8 mouse cellular contexts compared by ENCODE assay signal in the genomic region with DNA sequence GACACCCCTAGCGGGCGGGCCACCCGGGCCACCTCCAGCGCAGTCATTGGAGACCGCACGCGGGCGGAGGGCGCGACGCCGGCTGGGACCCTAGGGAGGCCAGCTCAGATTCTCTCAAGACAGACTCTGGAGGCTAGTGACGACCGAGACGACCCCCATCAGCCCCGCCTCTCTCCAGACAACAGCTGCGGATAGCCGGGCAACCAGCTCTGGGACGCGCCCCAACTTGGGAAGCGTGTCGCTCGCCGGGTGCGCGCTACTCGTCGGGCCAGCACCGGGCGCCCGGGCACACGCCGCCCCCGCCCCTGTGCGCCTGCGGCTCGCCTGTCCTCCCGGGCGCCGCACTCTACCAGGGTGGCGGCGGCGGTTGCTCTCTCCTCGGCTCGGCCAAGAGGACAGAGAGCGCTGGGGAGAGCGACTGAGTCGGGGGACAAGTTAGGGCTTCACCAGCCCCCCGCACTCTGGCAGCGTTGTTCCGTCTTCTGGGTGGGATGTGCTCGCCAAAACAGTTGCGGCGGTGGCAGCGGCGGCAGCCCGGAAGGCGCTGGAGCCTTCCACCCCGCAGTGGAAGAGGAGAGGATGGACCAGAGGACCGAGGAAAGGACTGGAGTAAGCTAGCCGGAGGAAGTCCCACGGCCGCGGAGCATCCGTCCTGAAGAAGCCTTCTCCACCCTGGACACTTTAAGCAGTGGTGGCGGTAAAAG. TPM values are rescaled to one million over a fixed set of nuclear protein-coding genes. Genes with fewer than 3 reads are reported as not detected.
DNase-seq lines count a peak whose midpoint lies in the region; ATAC-seq and TF ChIP-seq lines count a peak whose summit lies in the region.

No protein-coding gene starts in this region.

- H3K36me3 ChIP-seq in intestine, postnatal 0 days (ENCODE audit: control insufficient read depth, insufficient read depth), result no peaks in the 10 kb centered on the region
- H3K36me3 ChIP-seq in stomach, embryonic 16.5 days (ENCODE audit: control insufficient read depth, insufficient read depth, low read length), result no peaks in the 10 kb centered on the region

- 1% methylated on average over 65 of the region's 66 CpGs for WGBS in intestine, postnatal 0 days
- WGBS in stomach, embryonic 16.5 days, result under 1% methylated on average over 65 of the region's 66 CpGs

- TF ChIP-seq CTCF in intestine, postnatal 0 days (IDR thresholded peaks at IDR 0.05; ENCODE audit: low read depth), result no peak

- no peaks in the 10 kb centered on the region for H3K4me1 ChIP-seq in intestine, postnatal 0 days (replicated peaks; ENCODE audit: control insufficient read depth, insufficient read depth, low read length)
- H3K4me1 ChIP-seq in stomach, embryonic 16.5 days (ENCODE audit: control insufficient read depth, insufficient read depth, low read length), result peaks cover 7% of the 10 kb centered on the region

- ATAC-seq in intestine, postnatal 0 days, result 0 out of 2 replicates have a peak, but pooled peaks have one; percentile 28
- ATAC-seq in stomach, embryonic 16.5 days (ENCODE audit: insufficient read depth, low FRiP score), result peak; percentile 66; the same call in 1 of the 2 replicates

- H3K27me3 ChIP-seq in intestine, postnatal 0 days (replicated peaks; ENCODE audit: control insufficient read depth, insufficient read depth, low read length), result peaks cover 41% of the 10 kb centered on the region
- H3K27me3 ChIP-seq in stomach, embryonic 16.5 days (ENCODE audit: control insufficient read depth, insufficient read depth, low read length), result peaks cover 47% of the 10 kb centered on the region

- no peaks in the 10 kb centered on the region for H3K9me3 ChIP-seq in intestine, postnatal 0 days (ENCODE audit: control insufficient read depth)
- H3K9me3 ChIP-seq in stomach, embryonic 16.5 days (replicated peaks; ENCODE audit: control insufficient read depth, low read length), result no peaks in the 10 kb centered on the region

- H3K9ac ChIP-seq in intestine, postnatal 0 days (ENCODE audit: low read depth, low read length), result no peak overlapping the region
- peak overlapping the region; percentile 62 for H3K9ac ChIP-seq in stomach, embryonic 16.5 days (ENCODE audit: low read length)

- peak overlapping the region; percentile 41 for H3K4me3 ChIP-seq in intestine, postnatal 0 days (ENCODE audit: low read depth, low read length)
- peak overlapping the region; percentile 59 for H3K4me3 ChIP-seq in stomach, embryonic 16.5 days (replicated peaks; ENCODE audit: low read length)

- peak overlapping the region; percentile 72 for H3K4me2 ChIP-seq in intestine, postnatal 0 days (replicated peaks; ENCODE audit: low read depth)
- H3K4me2 ChIP-seq in stomach, embryonic 16.5 days (ENCODE audit: low read depth, low read length), result peak overlapping the region; percentile 91

- peak; percentile 23 for DNase-seq in urinary bladder, adult 2 months (ENCODE audit: low spot score)
- DNase-seq in urinary bladder, postnatal 10 days (ENCODE audit: low spot score), result no peak
- DNase-seq in embryo, embryonic 10.5 days (ENCODE audit: low spot score), result peak; percentile 69
- peak; percentile 31 for DNase-seq in gastrocnemius, postnatal 25 days
- DNase-seq in mesoderm, embryonic 11.5 days (ENCODE audit: low read depth, low spot score), result peak; percentile 60
- no peak for DNase-seq in spleen, postnatal 14 days (ENCODE audit: low spot score in 2 of 2)

- no peak overlapping the region for H3K27ac ChIP-seq in intestine, postnatal 0 days (ENCODE audit: low read depth, low read length)
- no peak overlapping the region for H3K27ac ChIP-seq in stomach, embryonic 16.5 days (ENCODE audit: low read length)

RNA-seq across cellular contexts. Expression of a gene that starts 0.5 kb away (rescaled TPM):
- polyA plus RNA-seq in urinary bladder, adult 2 months (2012; rRNA removed), result 0.16 and 0.23 TPM in 2 replicates
- total RNA-seq in gastrocnemius, postnatal 25 days (2021), result under 1 TPM; 0.28 to 0.59 TPM
- polyA plus RNA-seq in intestine, postnatal 0 days (2015; fragmentation: Nextera tagmentation; extraction: Ambion mirVana), result 0.13 and 0.14 TPM in 2 replicates
- 0.17 and 0.34 TPM in 2 replicates for polyA plus RNA-seq in stomach, embryonic 16.5 days (2015; fragmentation: Nextera tagmentation; extraction: Ambion mirVana)

Comparison
In these comparisons a context has a peak if more than half of its experiments do, and no peak if none do; other contexts are left out.
1. DNase-seq: peak in urinary bladder, adult 2 months (single experiment), embryo, embryonic 10.5 days (single experiment), gastrocnemius, postnatal 25 days (single experiment) and mesoderm, embryonic 11.5 days (single experiment); none in urinary bladder, postnatal 10 days (single experiment) and spleen, postnatal 14 days (0 of 2).